Mouse (Mus musculus) layer of hippocampus, adult 8-10 months (tissue): ENCODE measurements around the gene Maml1. TPM values are rescaled to one million over a fixed set of nuclear protein-coding genes. Genes with fewer than 3 reads are reported as not detected.

Source experiments
- DNase-seq, 2 experiments: peaks; one replicate each; pipeline ENCODE4 v3.0.0; 2022; ENCODE audit warnings: low spot score in 2 of 2
- total RNA-seq, 4 experiments: library from RNA; stranded (reverse); gene quantifications; 2 replicates each; pipeline ENCODE4 v1.2.4; 2022

Maml1 gene
- total RNA-seq, 4 experiments from 2014 or later, result 10.6 to 12.0 (median 11.6) TPM

DNA sequence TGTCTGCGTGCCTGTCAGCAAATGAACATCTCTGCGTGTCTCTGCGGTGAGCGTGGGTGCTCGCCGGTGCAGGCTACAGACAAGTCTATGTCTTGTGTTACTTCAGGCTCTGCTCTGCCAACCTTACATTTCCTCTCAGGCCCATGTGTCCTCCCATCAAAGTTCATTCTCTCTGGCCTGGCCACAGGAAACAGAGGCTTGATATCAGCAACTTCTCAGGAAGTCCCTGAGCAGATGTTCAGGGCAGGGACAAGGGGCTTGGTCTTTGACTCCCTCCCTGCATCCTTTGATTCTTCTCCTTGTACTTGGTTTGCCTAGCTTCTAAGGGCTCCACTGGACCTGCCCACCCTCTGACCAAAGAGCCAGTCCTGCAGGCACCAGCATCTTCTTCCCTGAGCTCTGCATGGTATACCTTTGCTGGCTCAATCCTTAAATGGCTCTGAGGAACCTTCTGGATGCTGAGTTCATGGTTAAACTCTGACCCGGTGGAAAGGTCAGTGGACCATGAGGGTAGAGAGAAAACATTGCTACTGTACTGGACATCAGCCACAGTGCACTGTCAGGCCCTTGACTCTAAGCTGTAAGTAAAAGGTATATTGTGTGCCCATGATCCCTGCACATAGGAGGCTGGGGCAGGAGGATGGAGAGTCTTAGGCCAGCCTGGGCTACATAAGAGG is 51.7 kb downstream of the Maml1 start:
- no peak for DNase-seq

DNA sequence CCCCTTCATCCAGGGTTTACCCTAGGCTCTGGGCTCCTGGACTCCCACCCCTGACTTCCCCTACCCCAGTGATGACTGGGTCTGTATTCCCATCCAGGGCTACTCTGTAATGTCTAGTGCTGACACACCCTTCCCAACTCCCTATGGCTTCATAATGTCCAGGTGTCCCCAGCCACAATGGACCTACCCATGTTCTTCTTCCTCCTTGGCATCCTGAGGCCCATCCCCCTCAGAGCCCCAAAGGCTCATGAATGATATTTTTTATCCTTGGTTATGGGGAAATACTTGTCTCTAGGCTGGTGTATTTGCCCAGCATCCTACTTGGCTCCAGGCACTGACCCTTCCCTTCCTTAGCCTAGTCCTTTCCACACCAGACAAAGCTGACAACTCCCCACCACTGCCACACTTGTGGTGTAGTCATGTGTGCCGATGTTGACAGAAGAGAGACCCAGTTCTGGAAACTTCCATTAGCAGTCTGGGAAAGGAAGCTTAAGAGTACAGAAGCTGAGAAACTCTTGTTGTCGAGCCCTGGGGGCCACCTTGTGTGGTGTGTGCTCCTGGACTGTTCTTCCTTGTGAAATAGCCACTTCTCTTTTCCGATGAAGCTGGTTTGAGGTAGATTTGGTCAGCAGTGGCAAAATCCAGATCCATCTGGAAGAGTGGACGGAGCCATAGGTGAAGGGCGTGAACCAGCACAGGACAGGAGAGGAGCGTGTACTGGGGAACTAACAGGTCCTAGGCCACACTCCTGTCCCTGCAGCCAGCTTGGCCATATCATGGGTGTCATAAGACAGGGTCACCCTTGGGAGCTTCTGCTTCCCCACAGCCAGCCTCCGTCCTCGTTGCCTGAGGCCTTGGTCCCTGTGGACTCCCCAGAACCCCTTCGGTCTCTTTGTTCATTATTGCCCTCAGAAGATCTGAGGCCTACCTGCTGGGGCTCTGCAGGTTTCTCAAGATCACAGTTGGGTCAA is 53.0 kb downstream of the Maml1 start:
- no peak for DNase-seq

DNA sequence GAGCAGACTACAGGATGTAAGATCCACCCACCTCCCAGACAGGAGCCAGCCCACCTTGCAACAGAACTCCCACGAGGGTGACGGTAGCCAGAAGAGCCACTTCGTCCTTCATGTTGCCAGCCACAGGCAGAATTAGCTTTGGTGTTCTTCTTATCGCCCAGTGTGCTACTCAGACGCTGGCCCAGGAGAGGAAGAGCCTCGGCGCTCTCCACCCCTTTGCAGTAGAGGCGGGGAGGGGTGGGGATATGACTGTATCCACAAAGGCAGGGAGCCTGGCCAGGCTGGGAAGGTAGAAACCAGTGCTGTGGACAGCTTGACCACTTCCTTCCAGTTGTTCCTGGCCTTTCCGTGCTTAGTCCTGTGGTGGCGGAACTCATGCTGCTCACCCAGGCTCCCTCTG is 53.8 kb downstream of the Maml1 start, which contains the start of gene Ltc4s:
TSS of gene Ltc4s (minus strand) at position 293 of the 400 bp plus-strand sequence.
- no peak for DNase-seq

DNA sequence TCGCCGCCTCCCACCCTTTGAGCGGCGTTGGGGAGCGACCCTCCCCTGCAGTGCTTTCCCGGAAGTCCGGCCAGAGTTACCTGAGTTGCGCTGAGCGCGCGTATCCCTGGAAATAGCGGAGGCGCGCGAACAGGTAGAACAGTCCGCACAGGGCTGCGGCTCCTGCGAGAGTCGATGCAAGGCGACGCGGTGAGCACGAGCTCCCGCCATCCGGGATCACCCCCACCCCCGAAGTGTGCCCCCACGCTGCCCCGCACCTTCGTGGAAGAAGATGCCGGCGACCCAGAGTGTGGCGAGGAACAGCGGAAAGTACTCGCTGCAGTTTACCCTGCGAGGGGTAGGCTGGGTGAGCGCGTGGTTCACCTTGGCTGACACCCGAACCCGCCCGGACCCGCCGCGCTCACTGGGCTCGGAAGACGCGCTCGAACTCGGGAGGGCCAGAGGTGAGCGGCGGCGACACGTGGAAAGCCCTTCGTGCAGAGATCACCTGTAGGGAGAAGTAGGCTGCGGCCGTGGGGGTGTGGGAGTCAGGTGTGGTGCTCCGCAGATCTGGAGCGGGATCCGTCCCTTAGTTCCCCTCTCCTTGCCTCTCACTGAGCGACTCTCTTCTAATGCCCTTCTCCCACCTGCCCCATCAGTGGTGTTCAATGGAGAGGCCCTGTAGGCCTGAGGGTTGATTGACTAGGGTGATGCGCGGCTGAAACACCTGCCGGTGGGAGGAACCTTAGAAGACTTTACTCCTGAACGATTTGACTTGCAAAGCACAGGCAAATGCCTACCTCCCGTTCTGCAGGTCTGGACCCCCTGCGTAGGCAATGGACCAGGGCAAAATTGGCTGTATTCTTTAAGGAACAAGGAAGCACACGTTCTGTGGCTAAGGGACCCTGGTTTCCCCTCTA is 54.9 kb downstream of the Maml1 start:
- no peak for DNase-seq

DNA sequence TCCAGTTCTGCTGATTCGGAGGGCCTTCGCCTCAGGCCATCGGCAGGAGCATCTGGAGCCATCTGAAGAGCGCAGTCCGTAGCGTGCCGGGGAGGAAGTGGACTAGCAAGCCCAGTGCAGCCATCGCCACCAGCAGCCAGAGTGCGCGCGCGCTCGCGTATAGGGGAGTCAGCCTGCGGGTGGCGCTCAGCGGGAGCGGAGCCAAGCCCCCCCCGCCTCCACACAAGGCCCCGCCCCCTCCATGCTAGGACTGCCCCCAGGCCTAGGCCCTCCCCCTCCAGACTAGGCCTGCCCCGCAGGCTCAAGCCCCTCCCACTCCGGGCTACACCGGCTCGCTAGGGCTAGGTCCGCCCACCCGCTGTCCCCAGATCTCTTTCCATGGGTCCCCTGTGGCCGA is 55.6 kb downstream of the Maml1 start:
- peak in 1 of 2 experiments; percentile 73 for DNase-seq

DNA sequence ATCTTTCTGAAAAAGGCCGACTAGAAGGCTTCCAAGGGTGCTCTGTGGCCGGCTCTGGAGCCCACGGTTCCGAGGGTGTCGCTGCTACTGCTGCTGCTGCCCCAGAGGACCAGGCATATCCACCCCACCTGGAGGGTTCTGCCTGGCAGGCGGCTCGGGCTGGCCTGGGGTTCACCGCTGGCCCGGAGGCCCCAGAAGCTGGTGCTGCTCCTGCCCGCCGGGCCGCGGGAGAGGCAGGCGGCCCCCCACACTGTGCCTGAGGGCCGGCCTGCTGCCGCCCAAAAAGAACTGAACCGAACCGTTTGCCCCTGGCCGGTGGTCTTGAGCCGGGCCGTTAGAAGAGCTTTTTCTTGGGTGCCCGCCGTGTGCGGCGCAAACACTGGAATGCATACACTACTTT is 57.5 kb downstream of the Maml1 start:
- DNase-seq, result no peak

DNA sequence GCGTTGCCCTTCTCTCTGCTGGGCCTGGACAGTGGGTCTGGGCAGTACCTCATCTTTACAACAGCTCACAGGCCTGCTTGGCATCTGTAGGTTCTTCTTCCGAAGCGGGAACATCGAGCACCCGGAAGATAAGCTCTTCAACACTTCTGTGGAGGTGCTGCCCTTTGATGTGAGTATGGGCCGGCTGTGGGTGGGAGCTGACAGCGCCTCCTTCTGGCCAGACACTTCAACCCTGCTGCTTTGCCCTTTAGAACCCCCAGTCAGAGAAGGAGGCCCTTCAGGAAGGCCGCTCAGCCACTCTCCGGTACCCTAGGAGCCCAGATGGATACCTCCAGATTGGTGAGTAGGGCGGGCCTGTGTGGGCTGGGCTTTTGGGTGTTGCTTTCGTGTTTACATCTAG is 58.1 kb downstream of the Maml1 start:
- DNase-seq, result no peak

DNA sequence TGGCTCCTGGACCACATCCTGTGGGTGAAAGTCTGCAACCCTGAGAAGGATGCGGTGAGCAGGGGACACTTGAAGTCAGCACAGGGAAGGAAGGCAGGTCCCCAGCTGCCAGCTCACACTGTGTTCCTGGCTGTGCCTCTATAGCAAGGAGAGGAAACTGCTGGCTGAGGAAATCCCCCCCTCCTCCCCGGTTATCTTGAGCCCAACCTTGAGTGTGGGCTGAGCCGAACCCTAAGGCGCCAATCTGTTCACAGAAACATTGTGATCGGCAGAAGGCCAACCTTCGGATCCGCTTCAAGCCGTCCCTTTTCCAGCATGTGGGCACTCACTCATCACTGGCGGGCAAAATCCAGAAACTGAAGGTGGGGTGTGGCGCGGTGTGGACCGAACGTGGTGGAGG is 59.1 kb downstream of the Maml1 start:
- no peak for DNase-seq

DNA sequence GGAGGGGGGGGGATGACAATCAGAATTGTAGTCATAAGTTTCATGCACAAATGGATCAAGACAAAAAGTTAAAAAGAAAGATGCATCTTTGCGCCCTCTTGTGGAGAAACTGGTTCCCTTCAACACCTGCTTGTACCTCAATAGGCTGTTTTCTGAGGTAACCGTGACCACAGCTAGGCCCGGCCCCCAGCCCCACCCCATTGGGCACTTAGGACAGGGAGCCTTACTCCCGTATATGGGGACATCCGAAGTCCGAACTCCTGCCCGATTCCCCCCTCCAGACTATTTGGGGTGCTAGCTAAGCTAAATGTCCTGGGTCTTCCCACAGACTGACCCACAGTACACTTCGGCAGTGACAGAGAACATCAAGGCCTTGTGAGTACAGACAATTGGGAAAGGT is 60.7 kb downstream of the Maml1 start:
- DNase-seq, result peak in 1 of 2 experiments; percentile 63

DNA sequence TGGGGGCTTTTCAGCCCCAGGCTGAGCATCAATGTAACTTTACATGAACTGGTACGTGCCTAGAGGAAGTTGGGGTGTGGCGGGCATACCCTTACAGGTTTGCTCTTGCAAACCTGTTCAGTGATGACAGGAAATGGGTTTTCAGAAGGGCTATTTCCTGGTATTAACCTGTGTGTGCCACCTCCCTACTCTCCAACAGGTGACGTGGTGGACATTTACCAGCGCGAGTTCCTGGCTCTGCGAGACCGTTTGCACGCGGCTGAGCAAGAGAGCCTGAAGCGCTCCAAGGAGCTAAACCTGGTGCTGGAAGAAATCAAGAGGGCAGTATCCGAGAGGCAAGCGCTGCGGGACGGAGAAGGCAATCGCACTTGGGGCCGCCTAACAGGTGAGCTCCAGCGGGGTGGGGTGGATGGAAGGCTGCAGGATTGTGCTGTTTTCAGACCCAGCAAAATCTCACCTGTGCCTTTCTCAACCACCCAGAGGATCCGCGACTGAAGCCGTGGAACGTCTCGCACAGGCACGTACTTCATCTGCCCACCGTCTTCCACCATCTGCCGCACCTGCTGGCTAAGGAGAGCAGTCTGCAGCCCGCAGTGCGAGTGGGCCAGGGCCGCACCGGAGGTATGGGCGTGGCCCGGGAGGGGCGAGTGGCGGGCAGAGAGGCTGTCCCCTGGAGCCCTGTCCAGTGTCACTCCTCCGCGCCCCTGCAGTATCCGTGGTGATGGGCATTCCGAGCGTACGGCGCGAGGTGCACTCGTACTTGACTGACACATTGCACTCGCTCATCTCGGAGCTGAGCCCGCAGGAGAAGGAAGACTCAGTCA is 61.4 kb downstream of the Maml1 start:
- DNase-seq, result no peak

DNA sequence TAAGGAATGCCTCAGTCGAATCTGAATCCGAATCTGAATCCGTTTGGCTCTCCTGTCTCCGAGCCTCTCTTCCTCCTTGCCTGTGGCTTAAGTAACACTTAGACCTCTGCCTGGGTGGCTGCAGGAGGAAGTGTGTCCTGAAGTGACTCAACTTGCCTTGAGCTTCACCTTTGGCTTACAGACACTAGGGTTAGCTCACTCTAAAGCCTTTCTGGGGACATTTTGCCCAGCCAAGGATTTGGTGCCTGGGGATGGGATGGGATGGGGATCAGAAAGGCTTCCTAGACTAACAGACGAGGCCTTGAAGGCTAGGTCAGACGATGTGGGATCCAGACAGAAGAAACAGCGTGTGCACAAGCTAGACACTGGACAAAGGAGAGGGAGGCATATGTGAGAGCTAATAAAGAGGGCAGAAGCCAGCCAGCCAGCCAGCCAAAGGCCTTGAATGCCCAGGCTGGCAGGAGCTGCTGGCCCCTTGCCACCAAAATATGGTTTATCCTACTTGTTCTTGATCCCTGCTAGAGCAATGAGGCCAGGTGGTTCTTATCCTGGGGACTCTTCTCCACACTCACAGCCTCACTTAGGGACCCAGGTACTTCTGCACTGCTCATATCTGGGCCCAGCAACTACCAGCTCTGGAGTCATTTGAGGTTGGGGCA is 62.7 kb downstream of the Maml1 start:
- DNase-seq, result no peak

DNA sequence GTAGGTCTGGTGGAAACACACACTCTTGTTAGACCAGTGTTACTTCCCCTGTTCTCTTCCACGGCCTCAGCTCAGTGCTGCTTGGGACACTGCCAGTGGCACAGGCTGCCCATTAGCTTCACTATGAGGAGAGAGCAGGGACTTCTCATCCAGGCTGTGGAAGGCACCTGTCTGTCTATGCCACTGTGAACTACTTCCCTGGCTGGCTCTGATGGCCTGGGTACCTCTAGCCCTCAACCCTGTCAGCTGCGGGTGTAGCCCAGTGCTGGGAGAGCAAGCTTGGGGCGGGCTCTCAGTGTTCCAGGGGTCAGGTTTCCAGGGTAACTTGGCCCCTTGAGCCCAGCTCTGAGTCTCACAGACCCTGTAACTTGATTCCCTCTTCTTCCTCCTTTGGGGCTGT is 63.3 kb downstream of the Maml1 start:
- DNase-seq, result no peak

DNA sequence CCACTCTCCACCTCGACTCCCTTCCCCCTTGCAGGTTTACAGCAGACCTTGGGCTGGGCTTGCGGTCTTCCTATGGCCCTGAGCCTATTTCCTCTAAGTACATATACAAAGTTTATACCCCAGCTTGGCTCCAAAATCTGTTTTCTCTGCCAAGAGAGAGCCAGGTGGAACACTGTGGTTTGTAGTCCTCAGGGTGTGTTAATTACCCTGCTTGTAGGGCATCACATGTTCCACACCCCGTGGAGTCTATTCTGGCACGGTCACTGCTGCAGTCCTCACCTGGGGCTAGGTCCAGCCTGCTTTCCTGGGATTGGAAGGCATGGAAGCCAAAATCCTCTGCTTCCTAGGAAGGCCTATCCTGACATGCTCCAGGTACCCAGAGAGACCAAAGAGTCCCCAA is 64.4 kb downstream of the Maml1 start:
- no peak for DNase-seq

DNA sequence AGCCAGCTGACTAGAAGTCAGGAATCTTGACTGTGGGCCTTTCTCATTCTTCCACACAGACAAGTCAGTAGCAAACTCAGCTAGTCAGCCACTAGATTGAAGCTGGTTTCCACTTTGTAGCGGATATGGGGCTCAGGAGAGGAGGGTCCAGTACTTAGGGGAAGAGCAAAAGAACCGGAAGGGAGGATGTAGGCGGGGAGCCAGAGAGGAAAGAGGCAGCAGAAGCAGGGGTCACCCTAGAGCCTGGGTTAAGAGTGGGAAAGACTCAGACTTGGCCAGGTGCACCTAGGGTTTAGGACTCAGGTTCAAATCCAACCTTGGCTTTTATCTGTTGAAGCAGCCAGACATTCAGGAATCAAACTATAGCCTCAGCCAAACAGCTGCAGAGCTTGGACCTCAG is 64.9 kb downstream of the Maml1 start:
- DNase-seq, result no peak

DNA sequence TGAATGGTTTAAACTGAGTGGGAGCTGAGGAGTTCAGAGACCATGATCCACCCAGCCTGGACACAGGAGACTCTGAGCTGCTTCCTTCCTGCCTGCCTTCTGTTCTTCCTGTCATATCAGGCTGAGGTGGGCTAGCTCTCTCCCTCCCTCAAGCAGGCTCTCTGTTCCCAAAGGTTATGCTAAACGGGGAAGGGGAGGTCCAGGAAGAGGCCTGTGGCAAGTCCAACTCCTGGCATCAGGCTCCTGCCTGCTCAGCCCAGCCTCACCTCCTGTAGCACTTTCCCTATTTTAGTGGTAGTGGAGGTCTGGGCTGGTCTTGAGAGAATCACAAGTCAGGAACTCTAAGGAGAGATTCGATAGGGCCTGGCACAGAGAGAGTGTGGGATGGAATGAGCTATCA is 65.7 kb downstream of the Maml1 start:
- DNase-seq, result no peak

DNA sequence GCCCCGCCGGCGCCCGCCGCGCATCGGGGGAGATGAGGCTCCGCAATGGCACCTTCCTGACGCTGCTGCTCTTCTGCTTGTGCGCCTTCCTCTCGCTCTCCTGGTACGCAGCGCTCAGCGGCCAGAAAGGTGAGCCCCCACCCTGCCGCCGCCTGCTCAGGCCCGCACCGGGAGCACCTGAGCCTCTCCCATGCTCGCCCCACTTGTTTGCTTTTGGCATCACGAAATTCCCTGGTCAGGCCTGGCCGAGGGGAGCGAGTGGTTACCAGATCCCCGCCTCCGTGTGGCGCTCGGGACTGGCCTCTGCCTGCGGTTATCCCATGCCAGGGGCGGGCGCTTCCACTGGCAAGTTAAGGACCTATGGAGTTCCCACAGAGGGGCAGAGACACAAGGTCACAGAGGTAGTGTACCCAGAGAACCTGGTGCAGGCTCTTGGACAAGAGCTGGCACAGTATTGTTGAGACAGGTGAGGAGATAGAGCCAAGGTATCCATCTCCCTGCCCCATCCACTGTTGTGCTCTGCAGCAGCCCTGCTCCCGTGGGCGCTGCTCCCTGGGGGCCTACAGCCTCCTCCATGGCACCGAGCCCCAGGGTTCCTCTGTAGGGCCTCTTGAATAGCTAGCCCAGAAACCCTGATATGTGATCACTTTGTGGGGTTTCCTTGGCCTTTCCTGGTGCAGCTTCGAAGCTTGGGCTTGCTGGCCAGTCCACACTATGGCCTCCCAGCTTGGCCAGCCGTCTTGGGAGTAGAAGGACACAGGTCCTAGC is 66.3 kb downstream of the Maml1 start:
- no peak for DNase-seq

DNA sequence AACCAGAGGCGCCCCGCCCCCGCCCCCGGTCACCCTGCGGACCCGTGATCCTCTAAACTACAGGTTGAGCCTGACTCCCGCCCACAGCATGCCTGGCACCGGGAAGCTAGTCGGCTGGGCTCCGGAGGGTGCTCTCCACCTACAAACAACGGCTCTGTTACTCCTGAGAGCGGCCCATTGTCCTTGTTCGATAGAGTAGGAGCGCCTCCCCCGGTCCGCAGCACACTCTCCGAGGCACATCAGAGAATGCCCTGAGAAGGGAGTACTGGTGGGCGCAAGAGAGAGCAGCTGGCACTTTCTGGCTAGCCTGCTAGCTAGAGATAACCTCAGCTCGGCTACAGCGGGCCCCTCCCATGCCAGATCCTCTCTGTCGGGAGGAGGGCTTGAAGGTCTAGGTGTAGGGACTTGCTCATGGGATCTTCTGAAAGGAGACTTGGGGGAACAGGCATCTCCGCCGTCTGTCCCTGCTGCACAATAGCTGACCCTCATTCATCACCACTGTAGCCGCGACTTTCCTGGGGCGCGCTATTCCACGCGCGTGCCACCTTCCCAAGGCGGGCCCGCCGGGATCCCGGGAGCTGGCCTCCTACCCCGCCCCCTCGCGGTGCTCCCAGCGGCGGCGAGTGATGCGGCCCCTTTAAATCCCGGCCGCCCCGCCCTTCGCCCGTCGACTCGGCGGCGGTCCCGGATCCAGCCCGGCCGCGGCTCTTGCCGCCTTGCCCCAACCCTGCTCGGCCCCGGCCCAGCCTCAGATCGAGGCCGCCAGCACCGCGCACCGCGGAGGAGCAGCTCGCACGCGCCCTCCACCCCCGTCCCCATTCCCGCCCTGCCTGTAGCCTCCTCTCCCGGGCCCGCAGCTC is 67.2 kb downstream of the Maml1 start:
- peak in 1 of 2 experiments; percentile 79 for DNase-seq
